Mouse (Mus musculus) thymus, postnatal 14 days (tissue): Measurements from ENCODE around the gene Zbtb46.

Experiments used
- DNase-seq: peaks from one replicate; pipeline ENCODE4 v3.0.0; 2021

Gene Zbtb46

DNA sequence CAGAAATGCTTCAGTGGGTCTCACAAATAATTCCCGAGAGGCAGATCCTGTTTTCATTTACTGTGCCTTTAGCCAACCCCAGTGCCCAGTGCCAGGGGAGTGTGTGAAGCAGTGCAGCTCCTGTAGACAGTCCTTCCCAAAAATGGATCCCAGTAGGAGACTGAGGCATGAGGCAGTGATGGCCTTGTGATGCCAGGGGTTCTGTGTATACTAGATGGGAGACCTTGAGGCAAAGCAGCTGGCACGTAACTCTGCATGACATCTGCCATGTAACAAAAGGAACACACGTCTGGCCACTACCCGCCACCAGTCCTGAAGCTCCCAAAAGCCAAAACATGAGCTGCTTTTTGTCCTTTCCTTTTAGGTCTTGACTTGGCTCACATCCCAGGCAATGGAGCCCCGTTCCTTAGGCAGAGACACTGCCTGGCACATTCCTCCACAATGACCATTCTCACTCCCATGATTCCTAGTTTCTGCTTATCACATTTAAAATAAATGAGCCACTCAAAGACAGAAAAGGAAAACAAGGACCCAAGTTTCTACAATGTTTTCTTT lies 61.9 kb downstream of the Zbtb46 start:
- no peak for DNase-seq

DNA sequence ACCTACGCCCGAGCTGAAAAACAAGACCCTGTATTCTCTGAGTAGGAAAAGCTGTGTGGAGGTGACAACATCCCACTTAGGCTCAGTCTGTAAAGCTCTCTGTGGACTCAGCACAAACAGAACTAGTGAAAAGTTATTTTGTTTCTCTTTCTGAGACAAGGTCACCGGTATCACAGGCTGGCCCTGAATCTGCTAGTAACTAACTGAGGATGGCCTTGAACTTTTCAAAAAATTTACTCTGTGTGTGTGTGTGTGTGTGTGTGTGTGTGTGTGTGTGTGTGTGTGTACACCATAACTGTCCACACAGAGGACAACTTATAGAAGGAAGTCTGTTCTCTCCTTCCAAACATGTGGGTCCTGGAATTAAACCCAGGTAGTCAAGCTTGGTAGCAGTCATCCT lies 65.1 kb downstream of the Zbtb46 start:
- no peak for DNase-seq

DNA sequence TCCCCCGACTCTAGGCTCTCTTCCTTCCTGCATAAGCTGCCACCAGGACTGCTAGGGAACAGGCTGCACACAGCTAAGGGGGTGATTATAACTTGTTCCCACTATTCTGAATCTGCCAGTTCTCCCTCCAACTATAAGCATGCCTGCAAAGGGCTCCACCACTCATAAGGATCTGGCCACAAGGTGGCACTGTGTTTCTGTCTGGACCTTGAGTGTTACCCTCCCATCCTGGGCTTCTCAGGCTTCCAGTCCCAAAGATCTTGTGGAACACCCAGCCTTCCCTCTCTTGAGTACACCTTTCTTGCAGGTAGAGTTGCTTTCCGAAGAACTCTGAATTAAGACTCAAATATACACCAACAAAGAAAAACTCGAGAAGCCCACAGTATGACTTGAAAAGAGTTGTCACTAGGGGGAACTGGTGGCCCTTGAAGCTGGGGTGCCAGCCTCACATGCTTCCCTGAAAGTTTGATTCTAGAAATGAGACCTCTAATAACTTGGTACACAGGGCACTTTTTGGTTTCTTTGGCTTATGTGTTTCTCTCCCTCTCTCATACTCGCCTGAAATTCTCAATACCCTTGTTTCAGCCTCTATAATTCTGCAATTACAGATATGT lies 66.5 kb downstream of the Zbtb46 start:
- peak; percentile 82 for DNase-seq

DNA sequence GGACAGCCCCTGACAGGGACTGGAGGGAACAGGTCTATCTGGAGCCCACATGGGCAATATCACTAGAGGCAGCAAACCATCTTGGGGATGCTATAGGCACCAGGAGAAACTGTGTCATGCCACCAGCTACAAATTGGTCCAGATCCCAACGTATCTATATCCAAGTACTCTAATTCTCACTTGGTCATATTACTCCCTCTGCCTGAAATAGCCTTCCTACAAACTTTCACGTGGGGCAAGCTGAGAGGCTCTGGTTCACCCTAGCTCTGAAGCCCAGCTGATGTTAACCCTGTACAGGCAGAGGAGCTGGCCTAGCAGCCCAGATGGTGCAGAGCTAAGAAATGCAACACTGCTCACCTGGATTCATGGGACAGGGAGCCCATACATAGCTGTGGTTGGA lies 67.7 kb downstream of the Zbtb46 start:
- DNase-seq, result no peak

DNA sequence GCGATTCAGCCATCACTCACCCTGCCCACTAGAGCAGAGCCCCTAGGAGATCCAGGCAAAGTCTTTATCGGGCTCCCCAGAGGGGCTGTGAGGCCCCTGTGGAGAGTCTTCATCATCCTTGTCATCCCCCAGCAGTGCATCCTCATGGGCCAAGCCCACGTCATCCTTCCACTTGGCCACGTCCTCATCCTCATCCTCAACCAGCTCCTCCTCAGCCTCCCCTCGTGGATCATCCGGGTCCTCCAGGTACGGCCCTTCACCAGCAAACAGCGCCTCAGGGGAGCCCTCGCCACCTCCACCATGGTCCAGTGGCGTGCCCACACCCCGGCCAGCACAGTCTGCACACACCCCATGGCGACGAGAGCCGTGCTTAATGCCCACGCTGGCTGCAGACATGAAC lies 68.2 kb downstream of the Zbtb46 start:
- no peak for DNase-seq

DNA sequence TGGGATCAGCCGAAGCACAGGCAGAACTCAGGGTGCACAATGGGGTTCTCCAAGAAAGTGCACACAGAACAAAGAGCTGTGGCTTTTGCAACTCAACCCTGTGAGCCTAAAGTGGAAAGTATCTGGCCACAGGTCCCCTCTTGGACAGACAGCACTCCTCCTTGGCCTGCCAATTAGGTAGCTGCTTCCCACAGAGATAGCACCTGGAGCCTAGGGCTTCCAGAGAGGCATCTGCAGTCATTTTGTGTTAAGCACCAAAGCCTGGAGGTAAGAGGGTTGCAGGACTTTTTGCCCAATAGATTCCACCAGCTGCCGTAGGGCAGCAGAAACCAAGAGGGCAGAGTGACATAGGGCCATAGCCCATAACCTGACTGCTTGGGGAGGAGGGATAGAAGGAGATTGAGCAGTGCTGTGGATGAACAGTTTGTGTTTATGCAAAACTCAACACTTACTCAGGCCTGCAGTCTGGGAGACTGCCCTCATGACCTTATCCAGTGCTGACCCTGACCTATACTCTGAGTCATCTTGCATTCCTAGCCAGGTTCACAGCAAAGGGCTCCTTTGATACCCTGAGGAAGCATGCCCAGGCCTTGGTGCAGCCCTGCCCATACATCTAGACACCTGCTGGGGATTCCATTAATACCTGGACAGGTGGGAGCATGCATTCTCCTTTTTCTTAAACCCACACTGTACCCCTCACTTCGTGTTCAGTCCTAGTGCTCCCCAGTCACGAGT lies 68.9 kb downstream of the Zbtb46 start:
- no peak for DNase-seq

DNA sequence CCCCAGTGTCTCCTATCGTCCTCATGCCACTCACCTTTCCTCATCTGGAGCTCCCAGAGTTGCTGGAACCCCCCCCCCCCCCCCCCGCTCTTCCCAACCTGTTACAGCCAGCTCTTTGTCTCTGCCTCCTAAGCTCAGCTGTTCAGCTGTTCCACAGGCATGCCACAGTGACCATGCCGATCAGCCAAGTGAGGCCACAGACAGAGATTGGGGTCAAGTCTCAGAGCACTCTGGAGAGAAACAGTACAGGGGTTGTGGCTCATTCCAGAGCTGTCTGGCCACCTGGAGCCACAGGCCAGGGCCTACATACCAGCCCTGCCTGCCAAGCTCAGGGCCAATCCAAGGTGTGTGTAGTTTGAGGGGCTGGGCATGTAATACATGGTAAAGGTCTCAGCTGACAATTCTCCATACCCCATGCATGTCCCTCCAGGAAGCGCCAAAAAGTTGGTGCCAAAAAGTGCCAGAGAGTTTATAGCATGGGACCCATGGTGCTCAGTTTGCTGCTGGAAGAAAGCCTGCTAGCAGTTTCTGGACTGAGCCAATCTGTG lies 72.5 kb downstream of the Zbtb46 start:
- no peak for DNase-seq

DNA sequence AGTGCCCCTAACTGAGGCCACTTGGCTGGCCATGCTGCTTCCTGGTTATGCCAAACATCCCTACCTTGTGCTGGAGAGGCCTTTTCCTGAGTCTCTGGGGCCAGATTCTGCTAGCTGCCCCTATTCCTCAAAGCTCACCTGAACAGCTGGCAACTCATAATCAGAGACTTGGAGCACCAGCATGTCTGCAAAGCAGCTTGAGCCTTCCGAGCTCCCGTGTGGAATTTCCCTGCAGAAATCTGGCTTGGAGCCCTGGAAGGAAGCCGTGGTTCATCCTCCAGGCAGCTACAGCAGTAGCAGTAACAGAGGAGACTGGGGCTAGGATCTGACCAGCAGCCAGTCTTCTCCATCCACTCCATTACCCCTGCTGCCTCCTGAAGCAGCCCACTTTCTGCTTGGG lies 73.3 kb downstream of the Zbtb46 start:
- no peak for DNase-seq

DNA sequence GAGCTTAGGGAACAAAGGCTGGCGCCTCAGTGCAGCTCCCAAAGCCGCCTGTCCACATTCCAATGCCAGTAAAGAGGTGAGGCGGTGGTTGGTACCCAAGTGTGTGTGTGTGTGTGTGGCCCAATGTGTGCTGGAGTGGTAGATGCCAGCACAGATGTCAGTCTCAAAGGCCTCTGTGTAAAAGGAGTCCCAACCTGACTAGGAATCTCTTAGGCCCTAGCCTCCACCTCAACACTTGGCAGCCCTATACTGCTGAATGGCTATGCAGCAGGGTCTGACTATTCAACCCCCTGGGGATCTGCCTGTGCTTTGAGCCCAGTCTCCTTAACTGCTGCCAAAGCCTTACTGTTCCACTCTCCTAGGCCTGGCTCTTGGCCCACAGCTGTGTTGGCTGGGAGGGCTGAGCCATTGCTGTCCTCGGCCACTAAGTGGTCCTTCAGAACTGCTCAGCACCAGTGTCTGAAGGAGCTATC lies 74.3 kb downstream of the Zbtb46 start:
- DNase-seq, result no peak

DNA sequence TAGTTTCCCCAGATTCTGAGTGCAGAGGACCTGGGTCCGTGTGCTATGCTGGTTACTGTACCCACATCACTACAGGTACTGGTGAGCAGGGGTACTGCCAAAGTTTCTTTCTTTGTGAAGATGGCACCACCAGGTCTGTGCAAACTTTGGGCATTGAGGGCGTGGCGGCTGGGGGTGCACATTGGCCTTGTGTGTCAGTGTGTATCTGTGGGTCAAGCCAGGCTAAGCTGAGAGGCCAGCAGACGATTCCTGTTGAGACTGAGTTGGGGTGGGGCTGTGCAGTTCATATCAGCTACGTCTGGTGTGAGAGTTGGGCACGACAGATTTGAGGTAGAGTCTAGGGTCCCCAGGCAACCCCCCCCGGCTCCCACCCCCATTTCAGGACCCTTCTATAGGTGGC lies 74.8 kb downstream of the Zbtb46 start:
- DNase-seq, result no peak

DNA sequence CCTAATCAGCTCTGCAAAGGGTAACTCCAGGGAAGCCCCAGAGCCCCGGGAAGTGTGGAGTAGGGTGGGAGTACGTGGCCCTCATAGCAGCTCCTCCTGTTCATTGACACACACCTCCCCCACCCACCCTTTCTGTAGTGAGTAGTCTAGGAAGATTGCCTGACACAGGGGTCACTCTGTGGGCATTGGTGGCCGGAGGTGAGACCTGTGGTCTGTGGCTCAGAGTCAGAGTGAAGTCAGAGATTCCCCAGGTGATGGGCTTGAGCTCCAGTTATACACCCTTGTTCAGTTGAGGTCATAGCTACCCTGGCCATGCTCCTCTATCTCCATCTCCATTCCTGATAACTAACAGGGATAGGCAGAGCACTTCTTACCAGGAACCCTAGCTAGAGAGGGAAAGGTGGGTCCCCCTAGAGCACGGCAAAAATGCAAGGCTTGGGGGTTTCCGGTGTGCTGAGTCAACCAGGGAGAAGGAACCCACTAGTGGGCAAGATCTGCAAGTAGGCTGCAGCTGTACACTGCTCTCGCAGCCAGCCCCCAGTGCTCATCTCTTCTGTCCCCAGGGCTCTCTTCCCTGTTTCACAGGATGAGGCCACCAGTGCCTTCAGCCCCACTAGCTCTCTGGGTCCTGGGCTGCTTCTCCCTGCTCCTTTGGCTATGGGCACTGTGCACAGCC lies 77.5 kb downstream of the Zbtb46 start:
- no peak for DNase-seq

DNA sequence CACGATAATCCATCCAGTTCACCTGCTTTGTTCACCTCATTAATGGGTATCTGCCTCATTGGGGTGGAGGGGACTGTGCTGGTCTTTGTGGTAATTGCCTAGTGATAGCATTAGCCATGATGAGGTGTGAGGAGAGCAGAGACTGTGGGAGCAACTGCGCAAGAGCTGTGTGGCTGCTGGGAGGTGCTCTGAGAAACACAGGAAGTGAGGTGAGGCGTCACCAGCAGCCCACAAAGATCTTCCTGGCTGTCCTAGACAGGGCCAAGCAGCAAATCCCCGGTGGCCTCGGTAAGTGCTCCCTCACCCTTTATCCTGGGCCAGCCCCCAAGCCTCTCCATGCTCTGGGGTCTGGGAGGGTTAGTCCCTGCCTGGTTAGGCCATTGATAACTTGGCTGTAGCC lies 78.1 kb downstream of the Zbtb46 start:
- peak; percentile 49 for DNase-seq

DNA sequence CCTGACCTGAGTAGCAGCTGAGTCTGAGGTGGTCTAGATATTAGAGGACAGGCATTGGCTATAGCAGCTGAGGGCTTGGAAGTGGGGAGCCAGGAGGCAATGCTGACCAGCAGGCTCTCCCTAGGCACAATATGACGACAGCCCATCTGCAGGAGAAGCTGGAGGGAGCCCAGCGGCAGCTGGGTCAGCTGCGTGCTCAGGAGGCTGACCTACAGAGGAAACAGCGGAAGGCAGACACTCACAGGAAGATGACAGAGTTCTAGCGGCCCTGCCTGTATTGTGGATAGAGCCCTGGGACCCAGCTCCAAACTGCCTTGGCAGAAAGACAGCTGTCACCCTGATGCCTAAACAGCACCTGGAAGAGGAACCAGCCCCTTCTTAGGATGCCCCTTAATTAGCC lies 79.0 kb downstream of the Zbtb46 start:
- no peak for DNase-seq

DNA sequence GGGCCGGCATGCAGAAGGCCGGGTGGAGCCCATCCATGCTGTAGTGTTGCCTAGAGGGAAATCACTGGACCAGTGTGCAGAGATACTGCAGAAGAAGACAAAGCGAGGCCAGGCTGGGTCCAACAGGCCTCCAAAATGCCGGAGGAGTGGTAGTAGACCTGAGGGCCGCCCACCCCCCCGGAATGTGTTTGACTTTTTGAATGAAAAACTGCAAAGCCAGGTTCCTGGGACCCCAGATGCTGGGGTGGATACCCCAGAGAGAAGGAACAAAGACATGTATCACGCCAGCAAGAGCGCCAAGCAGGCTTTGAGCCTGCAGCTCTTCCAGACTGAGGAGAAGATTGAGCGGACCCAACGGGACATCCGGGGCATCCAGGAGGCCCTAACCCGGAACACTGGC lies 79.4 kb downstream of the Zbtb46 start, which contains the start of gene Lime1:
Lime1 (plus strand) TSS at position 301 of the 400 bp plus-strand sequence.
- DNase-seq, result no peak

DNA sequence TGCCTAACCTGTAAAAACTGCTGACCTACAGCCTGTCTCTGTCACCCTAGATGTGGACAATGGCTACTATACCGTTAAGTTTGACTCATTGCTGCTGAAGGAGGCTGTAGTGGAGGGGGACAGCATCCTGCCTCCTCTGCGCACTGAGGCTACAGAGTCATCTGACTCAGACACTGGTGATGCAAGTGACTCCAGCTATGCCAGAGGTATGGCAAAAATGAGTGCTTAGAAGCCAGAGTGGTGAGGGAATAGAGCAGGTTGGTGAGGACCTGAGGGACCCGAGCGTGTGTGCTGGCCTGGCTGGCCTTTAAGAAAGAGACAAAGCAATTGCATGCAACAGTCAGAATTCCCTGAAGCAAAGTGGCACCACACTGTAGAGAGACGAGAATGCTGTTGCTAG lies 80.5 kb downstream of the Zbtb46 start:
- no peak for DNase-seq

DNA sequence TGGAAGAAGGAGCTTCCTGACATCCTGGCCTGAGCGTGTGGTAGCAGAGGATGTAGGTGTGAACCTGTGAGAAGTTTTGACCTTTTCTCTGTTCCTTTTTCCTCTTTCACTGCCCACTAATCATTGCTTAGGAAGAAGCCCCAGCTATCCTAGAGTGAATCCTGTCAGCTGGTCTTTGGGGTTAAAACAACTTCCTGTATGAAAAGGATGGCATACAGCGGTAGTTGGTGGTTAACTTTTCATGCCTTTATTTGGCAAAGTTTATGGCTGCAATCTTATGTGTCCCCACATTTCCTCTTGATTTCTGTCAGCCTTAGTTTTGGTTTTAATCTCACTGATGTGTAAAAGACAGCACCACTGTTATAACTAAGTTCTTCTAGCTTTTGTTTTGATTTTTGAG lies 82.0 kb downstream of the Zbtb46 start:
- DNase-seq, result no peak

DNA sequence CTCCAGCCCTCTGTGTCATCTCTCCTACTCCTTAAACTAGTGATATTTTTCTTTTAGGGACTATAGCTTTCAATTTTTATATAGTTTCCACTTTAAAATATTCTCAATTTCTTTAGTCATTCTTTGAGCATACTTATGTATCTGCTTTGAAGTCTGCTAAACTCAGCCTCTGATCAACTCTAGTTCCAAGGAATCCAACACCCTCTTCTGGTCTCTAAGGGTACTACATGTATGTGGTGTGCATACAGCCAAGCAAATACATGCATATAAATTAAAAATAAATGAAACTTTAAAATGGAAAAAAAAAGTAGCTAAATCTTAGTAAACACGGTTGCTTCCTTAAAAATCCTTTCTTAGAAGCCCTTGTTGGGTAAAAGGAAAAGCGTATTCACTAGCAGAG lies 83.4 kb downstream of the Zbtb46 start:
- DNase-seq, result peak; percentile 58

DNA sequence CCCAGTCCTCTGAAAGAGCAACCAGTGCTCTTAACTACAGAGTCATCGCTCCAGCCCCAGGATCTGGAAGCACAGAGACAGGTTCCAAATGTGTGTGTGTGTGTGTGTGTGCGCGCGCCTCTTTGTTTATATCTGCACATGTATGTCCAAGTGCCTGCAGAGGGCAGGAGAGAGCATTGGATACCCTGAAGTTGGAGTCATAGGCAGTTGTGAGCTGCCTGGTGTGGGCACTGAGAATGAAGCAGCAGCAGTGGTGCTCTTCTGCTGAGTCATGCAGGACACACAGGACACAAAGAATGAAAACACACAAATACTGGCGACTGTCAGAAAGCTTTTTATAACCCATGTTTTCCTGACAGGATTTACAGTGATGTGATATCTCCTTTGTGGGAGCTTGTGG lies 89.2 kb downstream of the Zbtb46 start:
- no peak for DNase-seq

DNA sequence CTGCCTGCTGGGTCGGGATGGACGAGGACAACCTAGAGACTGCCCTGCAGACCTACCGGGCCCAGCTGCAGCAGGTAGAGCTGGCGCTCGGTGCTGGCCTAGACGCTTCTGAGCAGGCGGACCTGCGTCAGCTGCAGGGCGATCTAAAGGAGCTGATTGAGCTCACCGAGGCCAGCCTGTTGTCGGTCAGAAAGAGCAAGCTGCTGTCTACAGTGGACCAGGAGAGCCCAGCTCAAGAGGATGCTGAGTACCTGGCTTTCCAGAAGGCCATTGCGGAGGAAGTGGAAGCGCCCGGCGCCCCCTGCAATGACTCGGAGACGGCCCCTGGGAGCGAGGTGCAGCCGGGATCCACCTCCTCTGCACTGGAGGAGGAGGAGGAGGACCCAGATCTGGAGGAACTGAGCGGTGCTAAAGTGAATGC lies 93.6 kb downstream of the Zbtb46 start:
- DNase-seq, result peak; percentile 55

DNA sequence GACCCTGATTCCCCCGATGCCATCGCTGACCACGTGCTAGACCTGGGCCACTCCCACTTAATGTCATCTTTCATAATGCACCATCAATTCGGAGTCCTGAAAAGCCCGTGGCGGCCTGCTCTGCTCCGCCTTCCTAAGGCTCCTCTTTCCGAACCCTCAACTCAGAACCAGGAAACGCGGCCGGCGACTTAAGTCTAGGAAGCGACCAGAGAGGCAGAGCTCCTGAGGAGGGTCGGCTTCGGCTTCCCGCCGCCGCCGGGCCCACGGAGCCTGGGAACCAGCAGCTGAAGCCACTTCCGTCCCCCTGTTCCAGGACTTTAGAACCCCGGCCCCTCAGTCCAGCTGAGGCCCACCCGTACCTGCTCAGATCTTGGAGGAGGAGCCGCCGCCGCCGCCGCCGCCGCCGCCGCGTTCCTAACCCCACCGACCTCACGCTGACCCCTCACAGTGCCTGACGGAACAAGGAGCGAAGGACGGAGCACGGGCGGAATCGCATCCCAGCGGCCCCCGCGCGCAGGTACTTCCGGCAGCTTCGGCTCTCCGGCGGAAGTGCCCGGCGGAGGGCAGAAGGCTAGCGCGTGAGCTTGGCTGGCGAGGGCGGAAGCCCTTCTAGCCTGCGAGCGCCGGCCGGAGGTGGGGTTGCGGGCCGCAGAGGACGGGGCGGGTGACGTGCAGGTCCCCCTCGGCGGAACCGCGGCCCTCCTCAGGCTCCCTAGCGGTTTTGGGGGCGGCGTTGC lies 94.2 kb downstream of the Zbtb46 start, which contains the start of the genes Zgpat and Arfrp1:
Zgpat (plus strand) TSS at position 69 of the 737 bp plus-strand sequence.
Arfrp1 (minus strand) TSS at position 545 of the 737 bp plus-strand sequence.
- DNase-seq, result peak; percentile 87

DNA sequence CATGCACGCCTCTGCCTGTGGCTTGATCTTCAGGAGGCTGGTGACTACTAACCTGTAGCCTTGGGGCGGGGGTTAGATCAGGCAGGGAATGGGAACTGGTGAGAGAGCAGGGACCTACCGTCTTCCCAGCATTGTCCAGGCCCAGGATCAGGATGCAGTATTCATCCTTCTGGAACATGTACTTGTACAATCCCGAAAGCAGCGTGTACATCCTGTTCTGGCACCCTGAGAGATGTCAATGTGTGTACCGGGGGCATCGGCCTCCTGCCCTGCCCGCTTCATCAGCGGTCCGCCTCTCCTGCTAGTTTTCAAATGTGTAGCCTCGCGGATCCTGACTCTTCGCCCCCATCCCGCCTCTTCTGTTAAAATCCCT lies 94.8 kb downstream of the Zbtb46 start:
- DNase-seq, result no peak

DNA sequence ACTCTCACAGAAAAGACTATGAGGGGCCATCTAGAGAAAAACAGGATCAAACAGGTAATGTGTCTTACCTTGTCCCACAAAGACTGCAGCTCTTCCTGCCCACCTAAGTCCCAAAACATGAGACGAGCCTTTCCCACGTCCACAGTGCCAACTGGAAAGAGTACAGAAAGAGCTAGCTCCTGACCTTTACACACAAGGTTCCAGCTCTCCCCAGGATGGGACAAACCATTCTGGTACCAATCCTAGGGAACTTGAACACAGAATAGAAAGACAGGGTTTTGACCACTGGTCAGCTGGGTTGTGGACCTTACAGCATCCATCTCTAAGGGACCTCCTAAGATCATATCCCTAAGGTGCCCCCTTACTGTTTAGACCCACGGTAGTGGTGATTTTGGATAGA lies 95.3 kb downstream of the Zbtb46 start:
- no peak for DNase-seq

DNA sequence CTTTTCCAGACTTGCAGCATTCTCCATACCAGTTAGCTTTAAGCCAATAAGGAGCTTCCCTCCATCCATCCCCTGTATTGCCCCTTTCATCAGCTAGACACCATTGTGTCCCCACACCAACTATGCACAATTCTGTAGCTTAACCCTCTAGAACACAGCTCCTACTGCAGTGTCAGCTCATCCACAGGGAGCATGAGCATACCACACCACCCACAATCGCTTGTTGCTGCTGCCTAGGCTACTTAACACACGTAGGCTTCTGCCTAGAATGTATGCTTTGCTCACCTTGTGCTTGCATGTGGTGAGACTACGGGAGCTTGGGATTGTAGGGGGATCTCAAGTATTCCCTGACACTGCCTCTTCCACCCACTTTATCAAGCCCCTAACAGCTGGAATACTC lies 102.4 kb downstream of the Zbtb46 start:
- DNase-seq, result no peak
